Mouse (Mus musculus) embryonic facial prominence, embryonic 13.5 days (tissue): ENCODE results near the gene Zfp146. TPM values are rescaled to one million over a fixed set of nuclear protein-coding genes. Genes with fewer than 3 reads are reported as not detected.
"Not testable (repeated sequence)": the region's sequence is repeated elsewhere in the genome, so short reads cannot be mapped to it uniquely, and the experiment has no call there.

Experiments used
- ATAC-seq: fragments of 200-750 bp; cut with Nextera tagmentation; 2 replicates; pipeline ENCODE4 v1.8.0; 2017; ENCODE audit warnings: low read depth; ENCODE audit not compliant: insufficient number of reproducible peaks, insufficient read depth, low FRiP score, low TSS enrichment
- H3K27ac ChIP-seq: fragments of 300-500 bp; sonication (generic); 2 replicates; pipeline ENCODE4 v1.5.1; 2015; ENCODE audit warnings: moderate library complexity, mild to moderate bottlenecking, inconsistent platforms
- H3K27me3 ChIP-seq: fragments of 300-500 bp; sonication (generic); 2 replicates; pipeline ENCODE4 v1.6.1; 2015; ENCODE audit warnings: mild to moderate bottlenecking, inconsistent platforms
- H3K36me3 ChIP-seq: fragments of 300-500 bp; sonication (generic); 2 replicates; pipeline ENCODE4 v1.6.1; 2015; ENCODE audit warnings: mild to moderate bottlenecking, inconsistent platforms
- H3K4me1 ChIP-seq: fragments of 300-500 bp; sonication (generic); 2 replicates; pipeline ENCODE4 v1.6.1; 2015; ENCODE audit warnings: inconsistent platforms
- H3K4me2 ChIP-seq: fragments of 300-500 bp; sonication (generic); 2 replicates; pipeline ENCODE4 v1.6.1; 2015; ENCODE audit warnings: moderate library complexity, mild to moderate bottlenecking, inconsistent platforms
- H3K4me3 ChIP-seq: fragments of 300-500 bp; sonication (generic); 2 replicates; pipeline ENCODE4 v1.5.1; 2015; ENCODE audit warnings: mild to moderate bottlenecking, inconsistent platforms
- H3K9ac ChIP-seq: fragments of 300-500 bp; sonication (generic); 2 replicates; pipeline ENCODE4 v1.6.1; 2015; ENCODE audit warnings: mild to moderate bottlenecking, inconsistent platforms
- H3K9me3 ChIP-seq: fragments of 300-500 bp; sonication (generic); 2 replicates; pipeline ENCODE4 v1.6.1; 2016; ENCODE audit warnings: inconsistent platforms
- WGBS: fragments of 180-500 bp; shearing (Covaris S2); methylation state at CpG from one replicate; pipeline ENCODE4 v1.1.7; 2015; ENCODE audit warnings: mixed read lengths; 5-methylcytosine and 5-hydroxymethylcytosine counted together
- polyA plus RNA-seq: library from polyadenylated mRNA; unstranded; fragments of >200 nt; fragmentation: Nextera tagmentation; extraction: Ambion mirVana; gene quantifications from 2 replicates; pipeline ENCODE4 v1.2.1, GENCODE M21; 2015

Gene Zfp146
- 23.7 and 24.2 TPM in 2 replicates for polyA plus RNA-seq

DNA sequence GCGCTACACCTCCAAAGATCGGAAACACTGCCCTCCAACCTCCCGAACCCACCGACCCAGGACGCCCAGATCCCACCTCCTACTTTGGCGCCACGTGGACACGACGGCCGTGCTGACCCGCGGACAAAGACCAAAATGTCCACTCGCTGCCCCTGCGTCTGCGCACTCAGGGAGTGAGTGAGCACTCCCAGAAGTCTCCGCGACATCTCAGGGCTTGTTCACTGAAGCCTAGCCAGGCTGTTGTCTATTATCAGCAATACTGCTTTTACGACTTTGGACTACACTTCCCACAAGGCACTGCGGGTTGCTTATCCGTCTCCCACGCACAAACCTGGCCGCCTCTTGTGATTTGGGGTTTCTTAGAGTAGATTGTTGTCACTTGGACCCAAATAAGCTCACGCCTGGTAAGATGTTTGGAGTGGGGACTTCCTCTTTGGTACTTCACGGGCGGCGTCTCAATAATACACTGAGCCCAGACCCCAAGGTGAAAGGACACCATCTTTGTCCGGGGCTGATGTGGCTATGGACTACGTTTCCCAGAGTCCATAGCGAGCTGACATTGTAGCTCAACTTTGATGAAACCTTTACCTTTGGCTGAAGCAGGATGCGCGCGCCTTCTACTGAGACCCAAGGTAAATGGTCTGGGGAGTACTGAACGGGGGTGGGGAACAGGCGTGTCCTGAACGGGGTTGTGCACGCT, at the start of gene Zfp146:
Gene Zfp146 (minus strand): TSS at position 168 of the 700 bp plus-strand sequence.
- Histone ChIP-seq H3K36me3 (peaks cover 34% of the 10 kb centered on the region), H3K4me2 (peak within 1 kb of the TSS; percentile 62), H3K9me3 (peaks cover 31% of the 10 kb centered on the region), H3K4me3 (peak within 1 kb of the TSS; percentile 63), H3K27ac (peak within 1 kb of the TSS; percentile 86), H3K9ac (peak within 1 kb of the TSS; percentile 83), H3K4me1 (peaks cover 11% of the 10 kb centered on the region), H3K27me3 (no peaks in the 10 kb centered on the region)
- ATAC-seq = peak; percentile 94
- under 1% methylated on average over 36 of the region's 36 CpGs for WGBS

DNA sequence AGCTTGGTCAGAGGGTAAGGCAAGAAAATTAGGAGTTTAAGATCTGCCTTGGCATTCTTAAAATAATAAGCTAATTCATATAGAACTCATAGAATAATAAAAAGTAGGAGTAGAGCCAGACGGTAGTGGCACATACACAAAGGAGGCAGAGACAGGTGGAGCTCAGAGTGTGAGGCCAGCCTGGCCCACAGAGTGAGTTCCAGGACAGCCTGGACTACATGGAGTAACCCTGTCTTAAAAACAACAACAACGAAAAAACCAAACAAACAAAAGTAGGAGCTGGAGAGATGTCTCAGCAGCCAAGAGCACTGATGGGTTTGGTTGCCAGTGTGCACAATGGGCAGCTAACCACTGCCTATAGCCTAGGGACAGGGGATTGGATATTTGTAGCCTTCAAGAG, 47.7 kb upstream of the Zfp146 start:
- H3K4me1 ChIP-seq = peaks cover 10% of the 10 kb centered on the region
- H3K4me2 ChIP-seq = no peak overlapping the region
- no peak overlapping the region for H3K4me3 ChIP-seq
- no peaks in the 10 kb centered on the region for H3K36me3 ChIP-seq
- 72% methylated on average over 2 of the region's 2 CpGs for WGBS
- H3K27me3 ChIP-seq = no peaks in the 10 kb centered on the region
- H3K9me3 ChIP-seq = no peaks in the 10 kb centered on the region
- no peak overlapping the region for H3K9ac ChIP-seq
- no peak overlapping the region for H3K27ac ChIP-seq
- no peak for ATAC-seq

DNA sequence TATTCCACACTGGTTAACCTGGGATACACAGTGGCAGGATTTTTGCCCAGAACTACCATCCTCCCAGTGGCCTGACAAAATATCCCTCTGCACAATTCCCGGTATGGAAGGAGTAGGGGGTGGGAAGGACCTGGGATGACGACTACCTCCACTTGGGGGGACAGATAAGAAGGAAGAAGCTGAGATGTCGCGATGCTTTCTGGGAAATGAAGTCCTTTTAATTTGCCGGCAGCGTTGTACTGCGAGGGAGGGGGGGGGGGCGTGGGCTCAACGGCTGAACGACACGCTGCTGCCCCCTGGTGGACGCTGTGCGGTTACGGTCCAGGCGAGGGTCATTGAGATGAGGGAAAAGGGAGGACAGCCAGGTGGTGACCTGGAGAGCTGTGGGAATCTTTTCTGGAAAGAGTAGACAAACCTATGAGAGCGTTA, 47.2 kb upstream of the Zfp146 start:
- peak overlapping the region; percentile 27 for H3K4me3 ChIP-seq
- H3K27ac ChIP-seq = no peak overlapping the region
- H3K36me3 ChIP-seq = no peaks in the 10 kb centered on the region
- H3K4me2 ChIP-seq = peak overlapping the region; percentile 52
- peak overlapping the region; percentile 51; the same call in 1 of the 2 replicates for H3K9ac ChIP-seq
- peaks cover 10% of the 10 kb centered on the region for H3K4me1 ChIP-seq
- no peaks in the 10 kb centered on the region for H3K9me3 ChIP-seq
- no peaks in the 10 kb centered on the region for H3K27me3 ChIP-seq
- under 1% methylated on average over 16 of the region's 16 CpGs for WGBS
- no peak for ATAC-seq

DNA sequence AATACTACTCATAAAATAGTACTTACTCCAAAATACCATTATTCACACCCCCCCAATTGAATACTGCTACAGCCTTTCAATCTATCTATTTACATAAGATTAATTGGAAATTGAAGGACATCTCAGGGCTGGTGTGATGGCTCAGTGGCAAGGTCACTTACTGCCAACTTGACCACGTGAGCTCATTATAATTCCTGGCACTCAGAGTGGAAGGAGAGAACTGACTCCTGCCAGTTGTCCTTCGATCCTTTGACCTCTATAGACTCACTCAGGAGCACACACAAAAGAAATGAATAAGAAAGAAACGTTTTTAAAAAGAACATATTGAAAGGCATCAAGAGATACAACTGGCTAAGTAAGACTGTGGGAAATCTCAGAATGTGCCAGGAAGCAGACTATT, 46.3 kb upstream of the Zfp146 start:
- Histone ChIP-seq H3K9me3 (no peaks in the 10 kb centered on the region), H3K27me3 (no peaks in the 10 kb centered on the region), H3K4me1 (peaks cover 10% of the 10 kb centered on the region), H3K36me3 (no peaks in the 10 kb centered on the region), H3K4me3 (no peak overlapping the region), H3K9ac (no peak overlapping the region), H3K4me2 (no peak overlapping the region), H3K27ac (no peak overlapping the region)
- no peak for ATAC-seq
- WGBS = 91% methylated on average over 3 of the region's 3 CpGs

DNA sequence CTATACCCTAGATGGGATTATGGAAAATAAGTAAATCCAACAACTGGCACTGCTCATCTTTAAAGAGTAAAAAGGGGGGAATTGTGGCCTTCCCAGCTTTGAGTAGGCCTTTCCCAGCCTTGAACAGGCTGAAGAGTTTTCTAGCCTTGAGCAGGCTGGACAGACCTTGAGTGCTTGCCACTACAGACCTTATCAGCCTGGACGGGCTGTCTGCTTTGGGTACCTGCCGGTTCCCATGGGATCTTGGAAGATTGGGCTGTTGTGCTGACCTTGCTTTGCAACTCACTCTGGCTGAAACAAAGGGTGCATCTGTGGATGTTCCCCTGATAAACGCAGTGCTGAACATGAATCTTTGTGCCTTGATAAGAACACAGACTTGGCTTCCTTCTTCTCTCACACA, 44.3 kb upstream of the Zfp146 start:
- Histone ChIP-seq H3K9ac (no peak overlapping the region), H3K4me2 (no peak overlapping the region), H3K36me3 (no peaks in the 10 kb centered on the region), H3K4me3 (no peak overlapping the region), H3K9me3 (no peaks in the 10 kb centered on the region), H3K27ac (no peak overlapping the region), H3K27me3 (no peaks in the 10 kb centered on the region), H3K4me1 (peaks cover under 1% of the 10 kb centered on the region)
- no peak for ATAC-seq
- WGBS = 87% methylated on average over 3 of the region's 3 CpGs

DNA sequence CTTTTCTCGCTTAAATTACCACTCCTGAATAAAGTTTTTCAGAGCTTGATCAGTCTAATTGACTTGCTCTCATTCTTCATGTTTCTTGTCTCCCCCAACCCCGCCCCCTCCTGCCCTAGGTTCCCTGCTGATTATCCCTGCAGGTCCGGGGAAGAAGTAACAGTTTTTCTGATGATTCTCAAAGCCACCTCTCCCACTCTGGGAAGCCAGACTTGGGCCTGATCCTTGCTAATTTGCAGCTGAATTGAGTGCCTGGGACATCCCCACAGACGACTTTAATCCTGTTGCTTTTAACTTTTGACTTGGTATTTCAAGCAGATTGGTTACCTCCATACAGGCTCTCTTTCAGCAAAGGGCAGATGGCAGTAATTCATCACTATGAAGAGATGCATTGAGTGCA, 41.5 kb upstream of the Zfp146 start:
- Histone ChIP-seq H3K4me2 (no peak overlapping the region), H3K27ac (no peak overlapping the region), H3K9ac (no peak overlapping the region), H3K4me1 (no peaks in the 10 kb centered on the region), H3K27me3 (no peaks in the 10 kb centered on the region), H3K4me3 (no peak overlapping the region), H3K9me3 (no peaks in the 10 kb centered on the region), H3K36me3 (no peaks in the 10 kb centered on the region)
- no peak for ATAC-seq
- WGBS = 26% methylated on average over 4 of the region's 4 CpGs

DNA sequence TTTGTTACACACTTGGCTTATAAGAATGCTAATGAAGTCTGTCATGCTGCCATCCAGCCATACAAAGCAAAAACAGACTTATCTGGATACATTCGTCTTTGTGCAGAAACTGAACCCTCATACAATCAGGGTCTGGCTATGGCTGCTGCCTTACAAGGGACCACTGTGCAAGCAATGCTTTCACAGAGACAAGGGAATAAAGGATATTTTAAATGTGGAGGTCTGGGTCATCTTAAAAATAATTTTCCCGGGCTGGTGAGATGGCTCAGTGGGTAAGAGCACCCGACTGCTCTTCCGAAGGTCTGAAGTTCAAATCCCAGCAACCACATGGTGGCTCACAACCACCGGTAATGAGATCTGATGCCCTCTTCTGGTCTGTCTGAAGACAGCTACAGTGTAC, 36.8 kb upstream of the Zfp146 start:
- 47% methylated on average over 5 of the region's 5 CpGs for WGBS
- H3K4me2 ChIP-seq, ATAC-seq: not testable (repeated sequence)

DNA sequence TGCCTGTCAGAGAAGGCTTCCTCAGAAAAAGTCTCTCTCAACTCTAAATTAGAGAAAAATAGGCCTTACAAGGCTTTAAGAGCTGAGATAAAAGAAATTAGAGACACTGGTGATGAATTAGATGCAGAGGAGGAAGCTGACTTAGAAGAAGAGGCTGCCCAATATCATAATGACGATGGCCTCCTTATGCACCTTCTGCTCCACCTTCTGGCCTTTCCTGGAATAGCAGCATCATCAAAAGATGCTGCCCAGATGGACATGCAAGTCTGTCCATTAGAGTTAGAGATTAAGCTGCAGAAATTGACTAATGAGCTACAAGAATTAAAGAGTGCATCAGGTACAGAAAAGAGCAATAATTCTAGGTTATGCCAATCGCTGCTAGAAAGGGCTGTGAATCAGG, 35.8 kb upstream of the Zfp146 start:
- no peak overlapping the region for H3K27ac ChIP-seq
- H3K4me2 ChIP-seq = no peak overlapping the region
- 4% methylated on average over 2 of the region's 2 CpGs for WGBS
- no peak overlapping the region for H3K4me3 ChIP-seq
- H3K36me3 ChIP-seq = no peaks in the 10 kb centered on the region
- H3K4me1 ChIP-seq = no peaks in the 10 kb centered on the region
- H3K9ac ChIP-seq = no peak overlapping the region
- no peaks in the 10 kb centered on the region for H3K9me3 ChIP-seq
- no peak for ATAC-seq
- no peaks in the 10 kb centered on the region for H3K27me3 ChIP-seq

More for the DNA sequence above, 36.8 kb upstream of the Zfp146 start:
- not testable (repeated sequence) for H3K36me3 ChIP-seq, H3K27me3 ChIP-seq, H3K4me1 ChIP-seq, H3K4me3 ChIP-seq, H3K27ac ChIP-seq, H3K9ac ChIP-seq, H3K9me3 ChIP-seq

DNA sequence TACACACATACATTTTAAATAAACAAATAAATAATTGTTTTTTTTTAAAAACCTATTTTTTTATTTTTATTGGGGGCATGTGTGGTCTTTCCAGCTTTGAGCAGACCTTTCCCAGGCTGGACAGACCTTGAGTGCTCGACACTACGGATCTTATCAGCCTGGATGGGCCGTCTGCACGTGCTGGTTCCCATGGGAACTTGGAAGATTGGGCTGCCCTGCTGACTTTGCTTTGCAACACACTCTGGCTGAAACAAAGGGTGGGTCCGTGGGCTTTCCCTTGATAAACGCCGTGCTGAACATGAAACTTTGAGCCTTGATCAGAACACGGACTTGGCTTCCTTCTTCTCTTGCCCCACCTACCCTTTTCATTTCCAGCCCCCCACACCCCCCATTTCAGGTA, 34.8 kb upstream of the Zfp146 start:
- no peak for ATAC-seq
- Histone ChIP-seq H3K27me3 (no peaks in the 10 kb centered on the region), H3K4me3 (no peak overlapping the region), H3K27ac (no peak overlapping the region), H3K4me2 (no peak overlapping the region), H3K9ac (no peak overlapping the region), H3K4me1 (no peaks in the 10 kb centered on the region), H3K36me3 (no peaks in the 10 kb centered on the region), H3K9me3 (no peaks in the 10 kb centered on the region)
- 57% methylated on average over 8 of the region's 8 CpGs for WGBS

DNA sequence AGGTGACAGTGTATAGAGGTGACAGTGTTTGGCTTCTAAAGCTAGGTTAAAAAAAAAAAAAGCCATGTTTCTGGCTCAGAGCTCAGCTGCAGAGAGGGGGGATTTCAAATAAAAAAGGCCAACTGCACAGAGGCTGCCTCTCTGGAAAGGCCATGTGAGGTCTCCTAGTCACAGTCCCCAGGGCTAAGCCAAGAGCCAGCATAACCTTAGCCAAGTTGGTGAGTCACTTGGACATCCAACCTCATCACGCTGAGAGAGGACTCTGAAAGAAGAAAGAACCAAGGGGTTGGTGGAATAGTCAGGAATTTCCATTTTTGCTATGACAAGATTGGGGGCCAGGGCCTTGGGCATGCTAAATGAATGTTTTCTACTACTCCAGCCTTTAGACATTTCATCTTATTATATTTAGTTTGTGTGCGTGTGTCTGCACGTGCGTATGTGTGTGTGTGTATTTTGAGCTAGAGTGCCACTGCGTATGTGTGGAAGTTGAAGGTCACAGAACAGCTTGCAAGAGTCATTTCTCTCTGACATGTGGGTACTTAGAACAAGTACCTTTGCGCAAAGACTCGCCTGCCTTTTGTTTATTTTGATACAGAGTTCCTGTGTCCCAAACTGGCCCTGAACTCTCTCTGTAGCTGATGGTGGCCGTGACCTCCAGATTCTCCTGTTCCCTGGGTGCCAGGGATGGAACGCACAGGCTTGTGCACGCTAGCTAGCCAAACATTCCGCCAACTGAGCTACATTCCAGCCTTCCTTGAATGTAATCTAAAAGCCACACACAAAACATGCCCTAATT, 33.5 kb upstream of the Zfp146 start:
- Histone ChIP-seq H3K27me3 (no peaks in the 10 kb centered on the region), H3K4me3 (no peak overlapping the region), H3K9ac (no peak overlapping the region), H3K36me3 (no peaks in the 10 kb centered on the region), H3K9me3 (no peaks in the 10 kb centered on the region), H3K4me1 (no peaks in the 10 kb centered on the region), H3K4me2 (no peak overlapping the region), H3K27ac (no peak overlapping the region)
- ATAC-seq = no peak
- WGBS = 78% methylated on average over 11 of the region's 11 CpGs

DNA sequence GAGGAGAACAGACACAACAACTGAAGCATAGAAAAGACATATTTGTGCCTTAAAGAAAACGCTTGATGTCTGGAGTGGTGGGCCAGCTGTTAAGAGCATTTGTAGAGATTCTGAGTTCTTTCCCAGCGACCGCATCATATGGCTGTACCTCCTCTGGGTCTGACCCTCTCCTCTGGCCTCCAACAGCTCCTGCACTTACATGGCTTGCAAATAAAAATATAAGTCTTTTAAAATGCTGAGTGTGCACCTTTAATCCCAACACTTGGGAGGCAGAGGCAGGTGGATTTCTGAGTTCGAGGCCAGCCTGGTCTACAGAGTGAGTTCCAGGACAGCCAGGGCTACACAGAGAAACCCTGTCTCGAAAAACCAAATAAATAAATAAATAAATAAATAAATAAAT, 31.1 kb upstream of the Zfp146 start:
- H3K27me3 ChIP-seq, H3K27ac ChIP-seq, H3K4me1 ChIP-seq, H3K9me3 ChIP-seq, H3K9ac ChIP-seq, H3K36me3 ChIP-seq, H3K4me2 ChIP-seq, ATAC-seq, H3K4me3 ChIP-seq: not testable (repeated sequence)
- 86% methylated on average over 5 of the region's 5 CpGs for WGBS

DNA sequence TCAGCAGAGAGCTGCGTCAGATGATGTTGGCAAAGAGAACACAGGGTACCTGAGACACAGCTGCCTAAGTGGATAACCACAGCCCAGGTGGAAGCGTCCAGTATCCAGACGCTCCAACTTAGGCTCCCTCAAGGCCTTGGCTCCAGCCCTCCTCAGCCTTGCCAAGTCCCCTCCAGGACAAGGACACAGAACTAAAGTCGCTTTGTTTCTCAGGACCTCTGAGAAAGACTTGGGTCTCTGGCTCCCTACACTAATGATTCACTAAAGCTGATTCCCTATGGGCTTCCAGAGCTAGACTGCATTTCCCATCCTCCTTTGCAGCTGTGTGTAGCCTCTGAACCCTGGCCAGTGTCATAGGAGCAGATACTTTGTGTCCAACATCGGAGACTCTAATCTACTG, 30.6 kb upstream of the Zfp146 start:
- H3K27me3 ChIP-seq = no peaks in the 10 kb centered on the region
- no peak overlapping the region for H3K9ac ChIP-seq
- H3K9me3 ChIP-seq = no peaks in the 10 kb centered on the region
- no peak overlapping the region for H3K4me3 ChIP-seq
- H3K4me1 ChIP-seq = peaks cover 7% of the 10 kb centered on the region; the same call in 1 of the 2 replicates
- 68% methylated on average over 5 of the region's 5 CpGs for WGBS
- H3K4me2 ChIP-seq = no peak overlapping the region
- H3K27ac ChIP-seq = no peak overlapping the region
- no peaks in the 10 kb centered on the region for H3K36me3 ChIP-seq
- ATAC-seq = no peak
